Mouse (Mus musculus) lung, adult 2 months (tissue): ENCODE data around the gene Pbx4.

Experiments
- CTCF ChIP-seq: fragments of 200-500 bp; IDR thresholded peaks from 2 replicates; pipeline ENCODE4 v1.5.1; 2011; ENCODE audit warnings: mild to moderate bottlenecking, low read length, control low read depth; ENCODE audit not compliant: insufficient read depth
- POLR2A ChIP-seq: fragments of 200-500 bp; IDR thresholded peaks from 2 replicates; pipeline ENCODE4 v1.6.1; 2011; ENCODE audit warnings: low read depth, mild to moderate bottlenecking, control low read depth, low read length, borderline replicate concordance; ENCODE audit errors: extremely low read depth

GRCm38 (mm10) chr8:69808864-69809403, 23.4 kb upstream of the Pbx4 start:
- TF ChIP-seq CTCF (no peak), POLR2A (no peak)
